Mouse (Mus musculus) ES-Bruce4 (cell line): ENCODE data around the gene Gm2696.

ENCODE experiments used
- CTCF ChIP-seq: IDR thresholded peaks from one replicate; pipeline ENCODE4 v1.8.1; 2011; ENCODE audit warnings: low read depth, low read length
- POLR2A ChIP-seq: IDR thresholded peaks from one replicate; pipeline ENCODE4 v1.8.1; 2011; ENCODE audit warnings: low read length; ENCODE audit not compliant: insufficient read depth

GRCm38 (mm10) chr10:77846961-77847360, 32.5 kb downstream of the Gm2696 start:
- no peak for TF ChIP-seq POLR2A
- no peak for TF ChIP-seq CTCF
